13 mouse cellular contexts compared by ENCODE assay signal in genomic region chr5:136705532-136705931, GRCm38 (mm10). TPM values are rescaled to one million over a fixed set of nuclear protein-coding genes. Genes with fewer than 3 reads are reported as not detected.
DNase-seq lines count a peak whose midpoint lies in the region; ATAC-seq and TF ChIP-seq lines count a peak whose summit lies in the region.
"Had no signal": no experiment of that assay in that cellular context is flagged by ENCODE, and none has a peak within 500 bp of the region (broad histone marks: within the 10 kb centered on the region; RNA-seq: fewer than 3 reads in every experiment).

No protein-coding gene starts in this region.

- H3K27ac ChIP-seq in lung, postnatal 0 days (ENCODE audit: low read length), result no peak overlapping the region
- H3K27ac ChIP-seq: embryonic facial prominence, embryonic 15.5 days; hindbrain, embryonic 10.5 days had no signal

- no peaks in the 10 kb centered on the region for H3K27me3 ChIP-seq in lung, postnatal 0 days (replicated peaks; ENCODE audit: insufficient read depth, low read length)

- H3K4me3 ChIP-seq in lung, postnatal 0 days (ENCODE audit: low read depth, low read length), result no peak overlapping the region
- H3K4me3 ChIP-seq: embryonic facial prominence, embryonic 15.5 days; hindbrain, embryonic 10.5 days; megakaryocyte, embryonic 14.5 days had no signal

- H3K9ac ChIP-seq in lung, postnatal 0 days (replicated peaks; ENCODE audit: low read depth), result no peak overlapping the region
- H3K9ac ChIP-seq: embryonic facial prominence, embryonic 15.5 days had no signal

- no peak for ATAC-seq in lung, postnatal 0 days

- peak; percentile 58 for TF ChIP-seq CTCF in lung, postnatal 0 days (IDR thresholded peaks at IDR 0.05)
- TF ChIP-seq CTCF in brain, embryonic 14.5 days (IDR thresholded peaks at IDR 0.05; ENCODE audit: borderline replicate concordance, extremely low read depth, insufficient read depth, insufficient read length), result peak; percentile 40; the same call in 1 of the 2 replicates

- no peak for TF ChIP-seq POLR2A in brain, embryonic 14.5 days (IDR thresholded peaks at IDR 0.05; ENCODE audit: borderline replicate concordance, extremely low read depth, insufficient read depth, insufficient read length, poor library complexity, severe bottlenecking)

- no peak for TF ChIP-seq EP300 in lung, postnatal 0 days (IDR thresholded peaks at IDR 0.05)

- no peaks in the 10 kb centered on the region for H3K36me3 ChIP-seq in lung, postnatal 0 days (ENCODE audit: insufficient read depth, low read length)
- H3K36me3 ChIP-seq: embryonic facial prominence, embryonic 15.5 days; hindbrain, embryonic 10.5 days had no signal

- no peaks in the 10 kb centered on the region for H3K9me3 ChIP-seq in lung, postnatal 0 days (ENCODE audit: low read length)
- H3K9me3 ChIP-seq: embryonic facial prominence, embryonic 15.5 days had no signal

- 96% methylated on average over 3 of the region's 3 CpGs for WGBS in lung, postnatal 0 days

- peak; percentile 31 for DNase-seq in gastrocnemius, postnatal 10 days
- no peak for DNase-seq in gastrocnemius, postnatal 4 days (ENCODE audit: low spot score in 2 of 2)
- DNase-seq in lung, postnatal 0 days (ENCODE audit: low spot score), result no peak
- DNase-seq in lung, postnatal 25 days (ENCODE audit: low spot score), result no peak
- no peak for DNase-seq in brain, embryonic 14.5 days (ENCODE audit: low read depth)
- DNase-seq in thymus, postnatal 25 days, result peak; percentile 51
- no peak for DNase-seq in left cerebral cortex, adult 9 months (ENCODE audit: low spot score in 2 of 2)
- DNase-seq in heart, adult 11 months, result no peak

- no peak overlapping the region for H3K4me2 ChIP-seq in lung, postnatal 0 days (replicated peaks; ENCODE audit: low read depth, low read length)
- H3K4me2 ChIP-seq: embryonic facial prominence, embryonic 15.5 days had no signal

- no peaks in the 10 kb centered on the region for H3K4me1 ChIP-seq in lung, postnatal 0 days (ENCODE audit: insufficient read depth, low read depth, low read length)

RNA-seq across cellular contexts. Expression of gene Myl10, which starts 12.6 kb away (rescaled TPM):
- total RNA-seq in gastrocnemius, postnatal 10 days (2021), result 1 to 10 TPM; 3.1 to 7.2 TPM
- 1 to 10 TPM; 7.8 to 8.1 TPM for total RNA-seq in gastrocnemius, postnatal 4 days (2021)
- polyA plus RNA-seq in lung, postnatal 0 days (2015; fragmentation: Nextera tagmentation; extraction: Ambion mirVana), result not detected in 2 replicates
- polyA plus RNA-seq in brain, embryonic 14.5 days (2012; rRNA removed), result not detected in 2 replicates
- total RNA-seq: layer of hippocampus, postnatal 25 days; neutrophil, adult 5-6 weeks had no signal
- polyA plus RNA-seq: embryonic facial prominence, embryonic 15.5 days; hindbrain, embryonic 10.5 days had no signal

Comparison
In these comparisons a context has a peak if more than half of its experiments do, and no peak if none do; other contexts are left out.
1. DNase-seq: peak in gastrocnemius, postnatal 10 days (single experiment) and thymus, postnatal 25 days (single experiment); none in gastrocnemius, postnatal 4 days (0 of 2), lung, postnatal 0 days (single experiment), lung, postnatal 25 days (single experiment), brain, embryonic 14.5 days (single experiment), left cerebral cortex, adult 9 months (0 of 2) and heart, adult 11 months (single experiment).